Mouse (Mus musculus) 416B (cell line): ENCODE measurements around the gene Med23.
A peak's percentile ranks its signal among the peaks of the same experiment; 100 is the strongest.

ENCODE experiments used
- DNase-seq: peaks from one replicate; pipeline ENCODE4 v3.0.0; 2011; ENCODE audit warnings: low read depth

The Med23 gene

DNA sequence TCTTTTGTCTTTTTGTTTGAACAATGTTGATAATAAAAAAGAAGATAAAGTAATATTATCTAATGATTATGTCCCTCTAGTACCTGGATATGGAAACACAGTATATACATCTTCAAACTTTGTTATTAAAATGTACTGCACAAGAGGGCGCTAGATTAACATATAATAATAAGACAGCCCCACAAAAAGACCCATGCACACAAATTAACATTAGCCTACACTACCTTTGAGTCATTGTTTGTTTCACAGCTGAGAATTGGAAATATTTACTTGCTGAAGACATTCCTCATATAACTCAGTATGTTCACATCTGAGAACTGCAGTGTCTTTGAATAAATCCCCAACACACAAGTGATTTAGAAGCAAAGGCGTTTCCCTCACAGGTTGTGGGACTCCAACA lies 91.3 kb downstream of the Med23 start:
- DNase-seq: peak; percentile 70

DNA sequence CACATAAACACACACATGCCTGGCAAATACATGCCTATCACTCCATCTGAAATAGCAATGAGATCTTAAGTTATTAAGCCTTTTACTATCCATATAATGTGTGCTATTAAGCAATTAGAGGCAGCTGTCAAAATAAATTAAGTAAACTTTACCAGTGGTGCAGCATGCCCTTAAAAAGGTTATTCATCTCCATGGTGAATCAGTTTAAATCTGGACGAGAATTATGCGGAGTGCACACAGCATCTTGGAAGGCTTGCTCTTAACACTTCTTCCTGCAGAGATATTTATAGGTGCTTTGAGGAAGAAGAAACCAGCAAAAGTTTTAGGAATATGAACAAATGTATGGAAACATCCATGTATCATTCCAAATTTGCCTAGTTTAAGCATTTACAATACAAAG lies 92.1 kb downstream of the Med23 start:
- DNase-seq: no peak
